Mouse (Mus musculus) forebrain, embryonic 15.5 days (tissue): ENCODE results near the gene Heatr6. TPM values are rescaled to one million over a fixed set of nuclear protein-coding genes. Genes with fewer than 3 reads are reported as not detected.

Source experiments
- ATAC-seq: fragments of 200-750 bp; cut with Nextera tagmentation; replicated peaks from 2 replicates; pipeline ENCODE4 v1.8.0; 2017; ENCODE audit warnings: mild to moderate bottlenecking, moderate TSS enrichment, moderate library complexity
- H3K27ac ChIP-seq: fragments of 300-500 bp; sonication (generic); replicated peaks from 2 replicates; pipeline ENCODE4 v1.5.1; 2015; ENCODE audit warnings: mild to moderate bottlenecking, inconsistent platforms
- H3K27me3 ChIP-seq: fragments of 300-500 bp; sonication (generic); 2 replicates; pipeline ENCODE4 v1.6.1; 2015; ENCODE audit warnings: inconsistent platforms
- H3K36me3 ChIP-seq: fragments of 300-500 bp; sonication (generic); 2 replicates; pipeline ENCODE4 v1.6.1; 2015; ENCODE audit warnings: mild to moderate bottlenecking, inconsistent platforms
- H3K4me1 ChIP-seq: fragments of 300-500 bp; sonication (generic); 2 replicates; pipeline ENCODE4 v1.6.1; 2015; ENCODE audit warnings: inconsistent platforms
- H3K4me2 ChIP-seq: fragments of 300-500 bp; sonication (generic); replicated peaks from 2 replicates; pipeline ENCODE4 v1.6.1; 2015; ENCODE audit warnings: mild to moderate bottlenecking, inconsistent platforms
- H3K4me3 ChIP-seq: fragments of 300-500 bp; sonication (generic); 2 replicates; pipeline ENCODE4 v1.5.1; 2015; ENCODE audit warnings: mild to moderate bottlenecking, inconsistent platforms
- H3K9ac ChIP-seq: fragments of 300-500 bp; sonication (generic); replicated peaks from 2 replicates; pipeline ENCODE4 v1.6.1; 2015; ENCODE audit warnings: mild to moderate bottlenecking, inconsistent platforms
- H3K9me3 ChIP-seq: fragments of 300-500 bp; sonication (generic); 2 replicates; pipeline ENCODE4 v1.6.1; 2016; ENCODE audit warnings: inconsistent platforms
- WGBS: fragments of 180-500 bp; shearing (Covaris S2); methylation state at CpG from one replicate; pipeline ENCODE4 v1.1.7; 2015; ENCODE audit warnings: mixed read lengths; 5-methylcytosine and 5-hydroxymethylcytosine counted together
- polyA plus RNA-seq: library from polyadenylated mRNA; unstranded; fragments of >200 nt; fragmentation: Nextera tagmentation; extraction: Ambion mirVana; gene quantifications from 2 replicates; pipeline ENCODE4 v1.2.1, GENCODE M21; 2015

Heatr6 gene
- polyA plus RNA-seq, 1 experiment from 2014 or later: 42.4 TPM

DNA sequence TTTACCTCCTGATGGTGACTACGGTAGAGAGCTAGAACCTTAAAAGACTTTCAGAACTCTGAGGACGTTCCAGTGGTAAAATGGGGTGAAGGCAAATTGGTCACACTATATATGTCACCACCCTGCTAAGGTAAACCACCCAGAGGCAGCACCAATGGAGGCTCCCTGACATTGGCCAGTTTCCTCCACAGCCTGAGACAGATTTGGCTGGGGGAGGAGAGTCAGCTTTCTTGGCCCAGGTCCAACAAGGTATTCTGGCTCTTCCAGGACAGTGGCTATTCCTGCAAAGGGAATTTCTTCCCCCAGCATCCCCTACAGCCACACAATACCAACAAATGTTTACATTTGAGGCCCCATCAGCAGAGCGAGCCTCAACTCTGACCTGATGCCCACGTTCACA is 64.5 kb downstream of the Heatr6 start:
- H3K27me3 ChIP-seq: no peaks in the 10 kb centered on the region
- ATAC-seq: no peak
- peaks cover 3% of the 10 kb centered on the region; the same call in 1 of the 2 replicates for H3K4me1 ChIP-seq
- no peaks in the 10 kb centered on the region for H3K9me3 ChIP-seq
- no peaks in the 10 kb centered on the region for H3K36me3 ChIP-seq
- no peak overlapping the region for H3K4me2 ChIP-seq
- no peak overlapping the region for H3K27ac ChIP-seq
- WGBS: 76% methylated on average over 4 of the region's 4 CpGs
- H3K9ac ChIP-seq: no peak overlapping the region
- H3K4me3 ChIP-seq: no peak overlapping the region

DNA sequence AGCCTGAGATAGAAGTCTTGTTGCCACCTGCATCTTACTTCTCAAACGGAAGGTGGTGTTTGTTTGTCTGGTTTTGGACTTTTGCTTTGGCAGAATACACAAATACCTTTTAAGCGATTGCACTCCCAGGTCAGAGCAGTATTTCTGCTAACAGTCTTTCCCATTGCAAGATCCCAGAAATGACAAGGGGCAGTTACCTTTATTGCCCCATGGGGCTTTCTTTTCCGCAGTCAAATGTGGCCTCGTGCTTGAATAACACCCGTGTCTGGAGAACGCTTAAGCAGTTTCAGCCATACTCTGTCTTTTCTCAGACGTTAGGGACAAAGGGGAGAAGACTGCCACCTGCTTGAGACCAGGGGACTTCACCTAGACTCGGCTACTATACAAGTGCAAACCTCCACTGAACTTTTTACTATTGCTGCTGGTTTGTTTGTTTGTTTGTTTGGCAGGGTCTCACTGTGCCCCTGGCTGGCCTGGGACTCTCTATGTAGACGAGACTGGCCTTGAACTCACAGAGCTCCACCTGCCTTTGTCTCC is 65.2 kb downstream of the Heatr6 start:
- ATAC-seq: no peak
- Histone ChIP-seq H3K27me3 (no peaks in the 10 kb centered on the region), H3K27ac (no peak overlapping the region), H3K9me3 (no peaks in the 10 kb centered on the region), H3K9ac (no peak overlapping the region), H3K36me3 (no peaks in the 10 kb centered on the region), H3K4me2 (no peak overlapping the region), H3K4me3 (no peak overlapping the region), H3K4me1 (peaks cover 3% of the 10 kb centered on the region; the same call in 1 of the 2 replicates)
- 66% methylated on average over 9 of the region's 9 CpGs for WGBS

DNA sequence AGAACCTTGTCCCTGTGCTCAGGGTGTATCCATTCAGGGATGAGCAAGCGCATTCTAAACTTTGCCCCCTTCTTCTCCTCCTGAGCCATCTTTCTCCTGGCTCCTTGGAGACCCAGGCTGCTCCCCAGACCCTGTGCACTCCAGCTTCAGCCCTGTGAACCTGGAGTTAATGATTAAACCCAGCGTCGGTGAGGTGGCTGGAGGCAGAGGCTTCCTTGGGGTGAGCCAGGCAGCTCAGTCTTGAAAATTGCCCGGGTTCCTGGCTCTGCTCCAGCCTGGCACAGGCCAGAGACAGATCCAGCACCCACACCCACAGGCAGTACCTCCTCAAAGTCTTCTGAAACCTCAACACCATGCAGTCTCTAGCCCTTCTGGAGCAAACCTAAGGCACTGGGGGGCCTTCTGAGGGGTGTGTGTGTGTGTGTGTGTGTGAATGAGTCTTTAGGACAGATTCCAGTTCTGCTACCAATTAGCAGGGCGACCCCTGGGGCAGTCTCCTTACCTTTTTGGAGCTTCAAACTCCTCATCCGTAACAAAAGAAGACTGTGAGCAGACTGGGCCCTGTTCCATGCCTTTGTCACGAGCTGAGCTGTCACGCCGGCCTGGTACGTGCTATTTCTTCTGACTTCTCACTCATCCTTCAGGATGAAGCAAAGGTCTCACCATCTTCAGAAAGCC is 66.4 kb downstream of the Heatr6 start:
- 46% methylated on average over 10 of the region's 10 CpGs for WGBS
- H3K9ac ChIP-seq: no peak overlapping the region
- no peak overlapping the region for H3K4me2 ChIP-seq
- H3K4me1 ChIP-seq: peaks cover 3% of the 10 kb centered on the region; the same call in 1 of the 2 replicates
- H3K4me3 ChIP-seq: no peak overlapping the region
- H3K36me3 ChIP-seq: no peaks in the 10 kb centered on the region
- H3K27me3 ChIP-seq: no peaks in the 10 kb centered on the region
- H3K27ac ChIP-seq: no peak overlapping the region
- no peak for ATAC-seq
- no peaks in the 10 kb centered on the region for H3K9me3 ChIP-seq

DNA sequence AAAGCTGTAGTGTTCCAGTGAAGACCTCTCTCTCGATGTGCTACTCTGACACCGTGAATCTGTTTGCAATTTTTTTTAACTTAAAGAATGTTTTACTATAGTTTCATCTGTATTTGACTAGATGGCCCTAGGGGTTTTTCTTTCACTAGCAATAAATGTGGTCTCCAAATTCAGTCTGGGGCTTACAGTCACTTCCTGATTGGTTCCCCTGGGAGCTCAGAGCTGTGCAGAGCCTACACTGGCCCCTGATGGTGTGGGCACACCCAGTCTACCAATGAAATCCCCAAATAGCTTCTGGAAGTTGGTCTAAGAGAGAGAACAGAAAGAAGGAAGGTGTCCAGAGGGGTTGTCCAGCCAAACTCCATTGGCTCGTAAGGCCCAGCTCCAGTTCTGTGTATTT is 72.6 kb downstream of the Heatr6 start:
- no peak overlapping the region for H3K9ac ChIP-seq
- no peaks in the 10 kb centered on the region for H3K4me1 ChIP-seq
- H3K27ac ChIP-seq: no peak overlapping the region
- 91% methylated on average over 3 of the region's 3 CpGs for WGBS
- no peak overlapping the region for H3K4me2 ChIP-seq
- H3K9me3 ChIP-seq: no peaks in the 10 kb centered on the region
- no peak for ATAC-seq
- H3K27me3 ChIP-seq: no peaks in the 10 kb centered on the region
- no peaks in the 10 kb centered on the region for H3K36me3 ChIP-seq
- no peak overlapping the region for H3K4me3 ChIP-seq

- H3K27me3 ChIP-seq: no peaks in the 10 kb centered on the region
- H3K27ac ChIP-seq: no peak overlapping the region
- no peaks in the 10 kb centered on the region for H3K36me3 ChIP-seq
- no peak overlapping the region for H3K4me2 ChIP-seq
- H3K4me1 ChIP-seq: no peaks in the 10 kb centered on the region
- 84% methylated on average over 8 of the region's 8 CpGs for WGBS
- no peak overlapping the region for H3K4me3 ChIP-seq
- no peak overlapping the region for H3K9ac ChIP-seq
- no peaks in the 10 kb centered on the region for H3K9me3 ChIP-seq
- ATAC-seq: no peak
These were observed 75.2 kb downstream of the Heatr6 start for GRCm38 (mm10) chr11:83828553-83829142.

- 45% methylated on average over 8 of the region's 8 CpGs for WGBS
- no peaks in the 10 kb centered on the region for H3K4me1 ChIP-seq
- no peak overlapping the region for H3K4me3 ChIP-seq
- H3K4me2 ChIP-seq: no peak overlapping the region
- no peak for ATAC-seq
- H3K27ac ChIP-seq: no peak overlapping the region
- H3K27me3 ChIP-seq: no peaks in the 10 kb centered on the region
- H3K9ac ChIP-seq: no peak overlapping the region
- no peaks in the 10 kb centered on the region for H3K36me3 ChIP-seq
- H3K9me3 ChIP-seq: no peaks in the 10 kb centered on the region
These were observed 78.9 kb downstream of the Heatr6 start for GRCm38 (mm10) chr11:83832389-83832788.

Other genes starting within 250 kb of the Heatr6 start
- gene Heatr9, start 231.5 kb upstream of the Heatr6 start, polyA plus RNA-seq: not detected in 2 replicates
- not detected in 2 replicates for gene Ccl5, start 223.2 kb upstream of the Heatr6 start, polyA plus RNA-seq
- gene Ccl9, start 175.1 kb upstream of the Heatr6 start, polyA plus RNA-seq: 1.2 and 1.7 TPM in 2 replicates
- gene Ccl6, start 160.6 kb upstream of the Heatr6 start, polyA plus RNA-seq: 1.5 and 2.4 TPM in 2 replicates
- gene Rpl9-ps1, start 108.1 kb upstream of the Heatr6 start, polyA plus RNA-seq: not detected in 2 replicates
- gene Ccl3, start 104.3 kb upstream of the Heatr6 start, polyA plus RNA-seq: 1.2 and 1.5 TPM in 2 replicates
- gene Ccl4, start 91.1 kb upstream of the Heatr6 start, polyA plus RNA-seq: 0.40 and 0.46 TPM in 2 replicates
- not detected in 2 replicates for gene Wfdc17, start 49.7 kb upstream of the Heatr6 start, polyA plus RNA-seq
- not detected in 2 replicates for gene Wfdc18, start 44.7 kb upstream of the Heatr6 start, polyA plus RNA-seq
- gene Wfdc21, start 6.8 kb upstream of the Heatr6 start, polyA plus RNA-seq: not detected in 2 replicates
- 0.08 TPM in 1 of 2 replicates, not detected in the other for gene Hnf1b, start 96.4 kb downstream of the Heatr6 start, polyA plus RNA-seq
- 30.9 and 31.4 TPM in 2 replicates for gene Ddx52, start 188.4 kb downstream of the Heatr6 start, polyA plus RNA-seq
- gene Synrg, start 210.7 kb downstream of the Heatr6 start, polyA plus RNA-seq: 33.5 and 34.3 TPM in 2 replicates